10 mouse cellular contexts compared by ENCODE assay signal in genomic region chr16:84527375-84527774, GRCm38 (mm10). TPM values are rescaled to one million over a fixed set of nuclear protein-coding genes. Genes with fewer than 3 reads are reported as not detected.
DNase-seq lines count a peak whose midpoint lies in the region; ATAC-seq lines count a peak whose summit lies in the region.
"Had no signal": no experiment of that assay in that cellular context is flagged by ENCODE, and none has a peak within 500 bp of the region (broad histone marks: within the 10 kb centered on the region; RNA-seq: fewer than 3 reads in every experiment).

No protein-coding gene starts in this region.

- H3K4me2 ChIP-seq in forebrain, embryonic 14.5 days (ENCODE audit: low read length): no peak overlapping the region
- no peak overlapping the region for H3K4me2 ChIP-seq in forebrain, embryonic 15.5 days (replicated peaks)
- no peak overlapping the region for H3K4me2 ChIP-seq in embryonic facial prominence, embryonic 11.5 days (ENCODE audit: low read depth, low read length)
- H3K4me2 ChIP-seq: heart, embryonic 13.5 days; midbrain, embryonic 12.5 days had no signal

- H3K27ac ChIP-seq in forebrain, embryonic 14.5 days (ENCODE audit: low read depth, low read length): no peak overlapping the region
- no peak overlapping the region for H3K27ac ChIP-seq in forebrain, embryonic 15.5 days (replicated peaks)
- H3K27ac ChIP-seq in embryonic facial prominence, embryonic 11.5 days (replicated peaks; ENCODE audit: low read depth, low read length): no peak overlapping the region
- H3K27ac ChIP-seq: heart, embryonic 13.5 days; midbrain, embryonic 12.5 days had no signal

- DNase-seq in forebrain, embryonic 14.5 days (ENCODE audit: low spot score): peak; percentile 47
- DNase-seq in 3T3-L1 (ENCODE audit: low read depth, low spot score): peak; percentile 83
- DNase-seq in adrenal gland, adult 18-20 months (ENCODE audit: low spot score in 2 of 2): peak; percentile 38 to 59
- peak; percentile 47 for DNase-seq in embryonic facial prominence, embryonic 11.5 days (ENCODE audit: low spot score)
- peak; percentile 40 for DNase-seq in layer of hippocampus, adult 9-11 months
- peak; percentile 65 for DNase-seq in naive thymus-derived CD4-positive, alpha-beta T cell, adult 2 months (ENCODE audit: low read depth)
- DNase-seq in thymus, postnatal 10 days (ENCODE audit: low spot score in 2 of 2): peak; percentile 10 to 56

- no peaks in the 10 kb centered on the region for H3K27me3 ChIP-seq in forebrain, embryonic 14.5 days (replicated peaks; ENCODE audit: control insufficient read depth, insufficient read depth, low read length)
- no peaks in the 10 kb centered on the region for H3K27me3 ChIP-seq in forebrain, embryonic 15.5 days
- H3K27me3 ChIP-seq in embryonic facial prominence, embryonic 11.5 days (ENCODE audit: control insufficient read depth, insufficient read depth, low read length): no peaks in the 10 kb centered on the region
- H3K27me3 ChIP-seq: heart, embryonic 13.5 days; midbrain, embryonic 12.5 days had no signal

- no peaks in the 10 kb centered on the region for H3K9me3 ChIP-seq in forebrain, embryonic 14.5 days (replicated peaks; ENCODE audit: control insufficient read depth, low read length)
- H3K9me3 ChIP-seq in forebrain, embryonic 15.5 days: no peaks in the 10 kb centered on the region
- H3K9me3 ChIP-seq in embryonic facial prominence, embryonic 11.5 days (replicated peaks; ENCODE audit: control insufficient read depth, low read length): no peaks in the 10 kb centered on the region
- H3K9me3 ChIP-seq: heart, embryonic 13.5 days; midbrain, embryonic 12.5 days had no signal

- H3K4me1 ChIP-seq in forebrain, embryonic 14.5 days (ENCODE audit: control insufficient read depth, insufficient read depth, low read length): no peaks in the 10 kb centered on the region
- no peaks in the 10 kb centered on the region for H3K4me1 ChIP-seq in forebrain, embryonic 15.5 days
- no peaks in the 10 kb centered on the region for H3K4me1 ChIP-seq in embryonic facial prominence, embryonic 11.5 days (ENCODE audit: control insufficient read depth, insufficient read depth, low read length)
- H3K4me1 ChIP-seq: heart, embryonic 13.5 days; midbrain, embryonic 12.5 days had no signal

- 61% methylated on average over 11 of the region's 11 CpGs for WGBS in forebrain, embryonic 14.5 days
- 64% methylated on average over 11 of the region's 11 CpGs for WGBS in forebrain, embryonic 15.5 days
- WGBS in embryonic facial prominence, embryonic 11.5 days: 59% methylated on average over 11 of the region's 11 CpGs

- no peak overlapping the region for H3K9ac ChIP-seq in forebrain, embryonic 14.5 days (ENCODE audit: low read length)
- no peak overlapping the region for H3K9ac ChIP-seq in forebrain, embryonic 15.5 days (replicated peaks)
- no peak overlapping the region for H3K9ac ChIP-seq in embryonic facial prominence, embryonic 11.5 days (replicated peaks; ENCODE audit: low read length)
- H3K9ac ChIP-seq: heart, embryonic 13.5 days; midbrain, embryonic 12.5 days had no signal

- no peak overlapping the region for H3K4me3 ChIP-seq in forebrain, embryonic 14.5 days (ENCODE audit: low read depth, low read length)
- no peak overlapping the region for H3K4me3 ChIP-seq in forebrain, embryonic 15.5 days
- no peak overlapping the region for H3K4me3 ChIP-seq in embryonic facial prominence, embryonic 11.5 days (ENCODE audit: low read depth, low read length)
- H3K4me3 ChIP-seq: heart, embryonic 13.5 days; midbrain, embryonic 12.5 days had no signal

- no peak for ATAC-seq in forebrain, embryonic 14.5 days
- no peak for ATAC-seq in forebrain, embryonic 15.5 days (replicated peaks)
- no peak for ATAC-seq in embryonic facial prominence, embryonic 11.5 days (replicated peaks; ENCODE audit: insufficient number of reproducible peaks, low FRiP score, low TSS enrichment, low read depth)

- no peaks in the 10 kb centered on the region for H3K36me3 ChIP-seq in forebrain, embryonic 14.5 days (ENCODE audit: control insufficient read depth, insufficient read depth, low read length)
- no peaks in the 10 kb centered on the region for H3K36me3 ChIP-seq in forebrain, embryonic 15.5 days
- H3K36me3 ChIP-seq in embryonic facial prominence, embryonic 11.5 days (replicated peaks; ENCODE audit: control insufficient read depth, insufficient read depth, low read depth, low read length): no peaks in the 10 kb centered on the region
- H3K36me3 ChIP-seq: heart, embryonic 13.5 days; midbrain, embryonic 12.5 days had no signal

RNA-seq across cellular contexts. Expression of gene A730009L09Rik, which starts 12.5 kb away (rescaled TPM):
- not detected in 2 replicates for polyA plus RNA-seq in forebrain, embryonic 14.5 days (2014; fragmentation: Nextera tagmentation; extraction: Ambion mirVana)
- polyA plus RNA-seq in forebrain, embryonic 15.5 days (2015; fragmentation: Nextera tagmentation; extraction: Ambion mirVana): 0.55 TPM in 1 of 2 replicates, not detected in the other
- total RNA-seq in adrenal gland, adult 18-20 months (2021): not detected
- polyA plus RNA-seq in embryonic facial prominence, embryonic 11.5 days (2014; fragmentation: Nextera tagmentation; extraction: Ambion mirVana): not detected in 2 replicates
- polyA plus RNA-seq: heart, embryonic 13.5 days; midbrain, embryonic 12.5 days had no signal

Comparison
In these comparisons a context has a peak if more than half of its experiments do, and no peak if none do; other contexts are left out.
1. DNase-seq: peak in every context shown above with its lines; median percentile 83 in 3T3-L1; 65 in naive thymus-derived CD4-positive, alpha-beta T cell, adult 2 months; 48 in adrenal gland, adult 18-20 months; 47 in forebrain, embryonic 14.5 days; 47 in embryonic facial prominence, embryonic 11.5 days; 40 in layer of hippocampus, adult 9-11 months; 33 in thymus, postnatal 10 days.